Mouse (Mus musculus) intestine, embryonic 15.5 days (tissue): ENCODE measurements around the gene Prkd2. TPM values are rescaled to one million over a fixed set of nuclear protein-coding genes. Genes with fewer than 3 reads are reported as not detected.

Experiments used
- ATAC-seq: fragments of 200-750 bp; cut with Nextera tagmentation; 2 replicates; pipeline ENCODE4 v1.8.0; 2017; ENCODE audit warnings: moderate TSS enrichment, moderate library complexity
- H3K27ac ChIP-seq: fragments of 300-500 bp; sonication (generic); 2 replicates; pipeline ENCODE4 v1.5.1; 2015; ENCODE audit warnings: mild to moderate bottlenecking, inconsistent platforms
- H3K27me3 ChIP-seq: fragments of 300-500 bp; sonication (generic); replicated peaks from 2 replicates; pipeline ENCODE4 v1.6.1; 2015; ENCODE audit warnings: inconsistent platforms
- H3K36me3 ChIP-seq: fragments of 300-500 bp; sonication (generic); 2 replicates; pipeline ENCODE4 v1.6.1; 2015; ENCODE audit warnings: inconsistent platforms
- H3K4me1 ChIP-seq: fragments of 300-500 bp; sonication (generic); replicated peaks from 2 replicates; pipeline ENCODE4 v1.6.1; 2015; ENCODE audit warnings: inconsistent platforms
- H3K4me2 ChIP-seq: fragments of 300-500 bp; sonication (generic); replicated peaks from 2 replicates; pipeline ENCODE4 v1.6.1; 2015; ENCODE audit warnings: mild to moderate bottlenecking, inconsistent platforms
- H3K4me3 ChIP-seq: fragments of 300-500 bp; sonication (generic); replicated peaks from 2 replicates; pipeline ENCODE4 v1.5.1; 2015; ENCODE audit warnings: inconsistent platforms
- H3K9ac ChIP-seq: fragments of 300-500 bp; sonication (generic); 2 replicates; pipeline ENCODE4 v1.6.1; 2015; ENCODE audit warnings: inconsistent platforms
- H3K9me3 ChIP-seq: fragments of 300-500 bp; sonication (generic); 2 replicates; pipeline ENCODE4 v1.6.1; 2016; ENCODE audit warnings: inconsistent platforms
- WGBS: fragments of 180-500 bp; shearing (Covaris S2); methylation state at CpG from one replicate; pipeline ENCODE4 v1.1.7; 2015; 5-methylcytosine and 5-hydroxymethylcytosine counted together
- polyA plus RNA-seq: library from polyadenylated mRNA; unstranded; fragments of >200 nt; fragmentation: Nextera tagmentation; extraction: Ambion mirVana; gene quantifications from 2 replicates; pipeline ENCODE4 v1.2.1, GENCODE M21; 2015

Prkd2 gene
- polyA plus RNA-seq, 1 experiment from 2014 or later = 9.7 TPM

- H3K4me3 ChIP-seq = peak overlapping the region; percentile 55
- H3K9ac ChIP-seq = peak overlapping the region; percentile 49
- peaks cover 29% of the 10 kb centered on the region for H3K4me1 ChIP-seq
- H3K27ac ChIP-seq = peak overlapping the region; percentile 66
- no peaks in the 10 kb centered on the region for H3K27me3 ChIP-seq
- ATAC-seq = no peak
- H3K9me3 ChIP-seq = no peaks in the 10 kb centered on the region
- H3K36me3 ChIP-seq = peaks cover 16% of the 10 kb centered on the region; the same call in 1 of the 2 replicates
- peak overlapping the region; percentile 99 for H3K4me2 ChIP-seq
- WGBS = 35% methylated on average over 10 of the region's 10 CpGs
Measured at GRCm38 (mm10) chr7:16845820-16846167, 3.1 kb downstream of the Prkd2 start.

GRCm38 (mm10) chr7:16846775-16847174 lies 4.1 kb downstream of the Prkd2 start:
- no peak overlapping the region for H3K9ac ChIP-seq
- peaks cover 16% of the 10 kb centered on the region; the same call in 1 of the 2 replicates for H3K36me3 ChIP-seq
- no peaks in the 10 kb centered on the region for H3K27me3 ChIP-seq
- peaks cover 22% of the 10 kb centered on the region for H3K4me1 ChIP-seq
- WGBS = 89% methylated on average over 5 of the region's 5 CpGs
- no peak for ATAC-seq
- H3K4me3 ChIP-seq = no peak overlapping the region
- no peak overlapping the region for H3K27ac ChIP-seq
- no peaks in the 10 kb centered on the region for H3K9me3 ChIP-seq
- H3K4me2 ChIP-seq = no peak overlapping the region

- Histone ChIP-seq H3K4me1 (peaks cover 18% of the 10 kb centered on the region), H3K36me3 (peaks cover 16% of the 10 kb centered on the region; the same call in 1 of the 2 replicates), H3K27ac (no peak overlapping the region), H3K9me3 (no peaks in the 10 kb centered on the region), H3K27me3 (no peaks in the 10 kb centered on the region), H3K9ac (no peak overlapping the region), H3K4me3 (no peak overlapping the region), H3K4me2 (no peak overlapping the region)
- ATAC-seq = no peak
- 77% methylated on average over 19 of the region's 19 CpGs for WGBS
Measured at GRCm38 (mm10) chr7:16847507-16847906, 4.8 kb downstream of the Prkd2 start.

- no peak overlapping the region for H3K4me3 ChIP-seq
- peaks cover 20% of the 10 kb centered on the region for H3K4me1 ChIP-seq
- no peaks in the 10 kb centered on the region for H3K27me3 ChIP-seq
- no peaks in the 10 kb centered on the region for H3K9me3 ChIP-seq
- peaks cover 22% of the 10 kb centered on the region for H3K36me3 ChIP-seq
- 45% methylated on average over 17 of the region's 17 CpGs for WGBS
- H3K4me2 ChIP-seq = no peak overlapping the region
- no peak overlapping the region for H3K27ac ChIP-seq
- no peak overlapping the region for H3K9ac ChIP-seq
- no peak for ATAC-seq
Measured at GRCm38 (mm10) chr7:16848579-16848978, 5.9 kb downstream of the Prkd2 start.

- Histone ChIP-seq H3K36me3 (peaks cover 31% of the 10 kb centered on the region), H3K4me2 (no peak overlapping the region), H3K4me3 (no peak overlapping the region), H3K4me1 (0 out of 2 replicates have a peak, but pooled peaks cover 4% of the 10 kb centered on the region), H3K9ac (no peak overlapping the region), H3K27me3 (no peaks in the 10 kb centered on the region), H3K27ac (no peak overlapping the region), H3K9me3 (no peaks in the 10 kb centered on the region)
- no peak for ATAC-seq
- WGBS = 84% methylated on average over 4 of the region's 4 CpGs
Measured at GRCm38 (mm10) chr7:16851636-16852035, 8.9 kb downstream of the Prkd2 start.

- H3K27ac ChIP-seq = no peak overlapping the region
- H3K27me3 ChIP-seq = no peaks in the 10 kb centered on the region
- ATAC-seq = peak; percentile 84
- WGBS = 80% methylated on average over 14 of the region's 14 CpGs
- 0 out of 2 replicates have a peak, but pooled peaks cover 4% of the 10 kb centered on the region for H3K4me1 ChIP-seq
- H3K9ac ChIP-seq = no peak overlapping the region
- no peaks in the 10 kb centered on the region for H3K9me3 ChIP-seq
- H3K4me2 ChIP-seq = no peak overlapping the region
- no peak overlapping the region for H3K4me3 ChIP-seq
- peaks cover 36% of the 10 kb centered on the region for H3K36me3 ChIP-seq
Measured at GRCm38 (mm10) chr7:16853302-16853831, 10.7 kb downstream of the Prkd2 start.

- H3K4me2 ChIP-seq = no peak overlapping the region
- H3K36me3 ChIP-seq = peaks cover 19% of the 10 kb centered on the region
- H3K9me3 ChIP-seq = no peaks in the 10 kb centered on the region
- no peaks in the 10 kb centered on the region for H3K27me3 ChIP-seq
- no peak overlapping the region for H3K27ac ChIP-seq
- WGBS = 24% methylated on average over 17 of the region's 17 CpGs
- H3K4me3 ChIP-seq = no peak overlapping the region
- 0 out of 2 replicates have a peak, but pooled peaks cover under 1% of the 10 kb centered on the region for H3K4me1 ChIP-seq
- no peak overlapping the region for H3K9ac ChIP-seq
- ATAC-seq = no peak
Measured at GRCm38 (mm10) chr7:16858336-16858735, 15.6 kb downstream of the Prkd2 start.

- Histone ChIP-seq H3K4me3 (no peak overlapping the region), H3K36me3 (peaks cover 26% of the 10 kb centered on the region), H3K27me3 (no peaks in the 10 kb centered on the region), H3K4me2 (no peak overlapping the region), H3K27ac (no peak overlapping the region), H3K4me1 (no peaks in the 10 kb centered on the region), H3K9me3 (no peaks in the 10 kb centered on the region), H3K9ac (no peak overlapping the region)
- ATAC-seq = no peak
- 26% methylated on average over 5 of the region's 5 CpGs for WGBS
Measured at GRCm38 (mm10) chr7:16859902-16860651, 17.4 kb downstream of the Prkd2 start.

GRCm38 (mm10) chr7:16867488-16867887 lies 24.8 kb downstream of the Prkd2 start:
- peaks cover 15% of the 10 kb centered on the region; the same call in 1 of the 2 replicates for H3K36me3 ChIP-seq
- no peak overlapping the region for H3K27ac ChIP-seq
- H3K4me3 ChIP-seq = no peak overlapping the region
- no peak overlapping the region for H3K9ac ChIP-seq
- no peaks in the 10 kb centered on the region for H3K4me1 ChIP-seq
- no peak for ATAC-seq
- H3K4me2 ChIP-seq = no peak overlapping the region
- H3K27me3 ChIP-seq = no peaks in the 10 kb centered on the region
- 71% methylated on average over 3 of the region's 3 CpGs for WGBS
- H3K9me3 ChIP-seq = no peaks in the 10 kb centered on the region

- Histone ChIP-seq H3K9me3 (no peaks in the 10 kb centered on the region), H3K4me3 (0 out of 2 replicates have a peak overlapping the region, but pooled peaks have one; percentile 1), H3K27ac (no peak overlapping the region), H3K9ac (no peak overlapping the region), H3K36me3 (peaks cover 10% of the 10 kb centered on the region; the same call in 1 of the 2 replicates), H3K4me1 (no peaks in the 10 kb centered on the region), H3K4me2 (peak overlapping the region; percentile 22; the same call in 1 of the 2 replicates), H3K27me3 (no peaks in the 10 kb centered on the region)
- 28% methylated on average over 16 of the region's 16 CpGs for WGBS
- peak; percentile 83 for ATAC-seq
Measured at GRCm38 (mm10) chr7:16869497-16869896, 26.8 kb downstream of the Prkd2 start.

GRCm38 (mm10) chr7:16871600-16871999 lies 28.9 kb downstream of the Prkd2 start:
- Histone ChIP-seq H3K4me2 (no peak overlapping the region), H3K27ac (no peak overlapping the region), H3K9ac (no peak overlapping the region), H3K4me3 (no peak overlapping the region), H3K36me3 (0 out of 2 replicates have a peak, but pooled peaks cover 7% of the 10 kb centered on the region), H3K4me1 (peaks cover under 1% of the 10 kb centered on the region; the same call in 1 of the 2 replicates), H3K27me3 (no peaks in the 10 kb centered on the region), H3K9me3 (no peaks in the 10 kb centered on the region)
- ATAC-seq = no peak
- 83% methylated on average over 10 of the region's 10 CpGs for WGBS

- Histone ChIP-seq H3K9me3 (no peaks in the 10 kb centered on the region), H3K4me1 (peaks cover 6% of the 10 kb centered on the region; the same call in 1 of the 2 replicates), H3K27me3 (no peaks in the 10 kb centered on the region), H3K27ac (no peak overlapping the region), H3K9ac (no peak overlapping the region), H3K4me2 (no peak overlapping the region), H3K36me3 (0 out of 2 replicates have a peak, but pooled peaks cover 7% of the 10 kb centered on the region), H3K4me3 (no peak overlapping the region)
- no peak for ATAC-seq
- WGBS = 92% methylated on average over 9 of the region's 9 CpGs
Measured at GRCm38 (mm10) chr7:16872478-16872877, 29.8 kb downstream of the Prkd2 start.
